Mouse (Mus musculus) frontal cortex, postnatal 36 days (tissue): ENCODE data around the gene Pcgf3.
"Not testable (repeated sequence)": the region's sequence is repeated elsewhere in the genome, so short reads cannot be mapped to it uniquely, and the experiment has no call there.

Source experiments
- DNase-seq, 2 experiments: peaks; one replicate each; pipeline ENCODE4 v3.0.0; 2022; ENCODE audit warnings: low spot score in 2 of 2

Pcgf3 gene

DNA sequence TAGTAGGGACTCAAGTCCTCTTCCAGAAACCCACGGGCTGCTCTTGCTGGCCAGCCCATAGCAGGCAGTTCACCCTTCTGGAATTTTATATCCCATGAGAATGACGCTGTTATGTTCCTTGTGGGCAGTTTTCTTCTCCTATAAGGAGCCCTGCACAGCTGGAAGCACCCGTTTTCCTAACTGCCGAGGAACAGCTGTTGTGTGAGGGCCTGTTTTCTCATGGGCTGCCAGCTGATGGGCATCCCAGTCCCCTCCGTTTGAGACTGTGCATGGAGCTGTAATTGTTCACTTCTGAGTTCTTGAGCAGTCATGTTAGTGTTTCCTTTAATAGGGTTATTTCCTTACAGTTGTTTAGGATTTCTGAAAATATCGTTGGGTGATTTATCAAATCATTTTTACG, 8.6 kb downstream of the Pcgf3 start:
- DNase-seq = no peak

DNA sequence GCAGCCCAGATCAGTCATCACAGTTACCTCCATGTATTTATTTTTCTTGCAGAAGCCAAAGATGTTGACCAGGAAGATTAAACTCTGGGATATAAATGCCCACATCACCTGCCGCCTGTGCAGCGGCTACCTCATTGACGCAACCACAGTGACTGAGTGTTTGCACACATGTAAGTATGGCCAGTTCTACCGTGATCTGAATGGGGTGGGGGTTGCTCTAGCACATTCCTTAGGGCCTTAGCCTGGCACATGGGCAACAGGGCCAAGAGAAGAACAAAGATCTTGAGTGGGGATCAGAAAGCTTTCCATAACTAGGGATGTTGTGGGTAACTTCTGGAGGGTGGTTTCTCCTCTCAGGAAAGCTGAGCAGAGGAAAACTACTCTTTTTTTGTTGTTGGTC, 12.7 kb downstream of the Pcgf3 start:
- no peak for DNase-seq

DNA sequence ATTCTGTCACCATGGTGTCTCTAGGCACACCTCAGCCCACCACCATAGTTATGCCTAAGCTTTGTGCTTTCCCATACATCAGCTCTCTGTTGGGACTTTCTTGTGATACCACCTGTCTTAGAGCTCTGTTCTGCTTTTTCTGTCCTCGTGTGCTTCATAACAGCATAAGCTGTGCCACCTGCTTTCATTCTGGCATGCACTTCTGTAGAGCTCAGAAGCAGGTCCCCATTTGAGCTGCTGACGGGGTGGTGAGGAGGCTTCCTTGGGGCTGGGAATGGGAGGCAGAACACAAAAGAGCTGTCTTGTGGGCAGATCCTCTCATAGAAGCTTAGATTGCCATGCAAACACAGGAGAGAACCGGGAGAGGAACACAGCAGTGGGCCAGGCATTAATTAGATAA, 14.9 kb downstream of the Pcgf3 start:
- no peak for DNase-seq

DNA sequence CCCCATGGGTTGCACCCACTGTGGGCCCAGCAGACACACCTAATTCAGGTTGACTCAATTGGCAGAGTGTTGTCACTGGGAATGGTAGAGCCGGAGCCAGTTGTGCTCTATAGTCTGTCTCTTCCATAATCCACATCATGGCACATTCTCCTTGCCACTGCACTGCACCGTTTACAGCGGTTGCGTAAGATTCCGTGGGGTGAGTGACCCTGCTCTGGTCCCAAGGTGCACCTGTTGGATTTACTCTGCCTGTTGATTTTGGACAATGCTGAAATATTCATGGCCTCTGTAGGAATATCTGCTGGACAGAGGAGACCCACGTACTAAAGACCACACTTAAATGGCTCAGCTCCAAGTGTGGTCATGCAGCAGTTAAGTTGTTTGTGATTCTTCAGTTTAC, 22.0 kb downstream of the Pcgf3 start:
- no peak for DNase-seq

DNA sequence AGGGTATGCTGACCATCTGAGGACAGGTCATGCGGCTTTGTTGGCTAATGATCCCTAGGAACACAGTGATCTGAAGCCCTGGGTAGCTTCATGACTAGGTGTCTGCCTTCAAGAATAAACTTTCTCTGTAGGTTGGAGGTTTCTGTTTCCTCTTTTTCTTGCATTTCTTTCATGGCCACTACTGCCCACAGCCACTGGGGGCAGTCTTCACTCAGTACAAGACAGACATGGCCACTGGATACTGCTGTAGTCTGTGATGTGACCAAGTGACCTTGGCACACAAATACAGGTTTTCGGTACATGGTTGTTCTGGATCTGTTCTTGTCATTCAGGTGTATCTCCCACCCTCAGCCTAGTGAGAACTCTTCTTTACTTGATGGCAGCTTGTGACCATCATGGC, 24.2 kb downstream of the Pcgf3 start:
- no peak for DNase-seq

DNA sequence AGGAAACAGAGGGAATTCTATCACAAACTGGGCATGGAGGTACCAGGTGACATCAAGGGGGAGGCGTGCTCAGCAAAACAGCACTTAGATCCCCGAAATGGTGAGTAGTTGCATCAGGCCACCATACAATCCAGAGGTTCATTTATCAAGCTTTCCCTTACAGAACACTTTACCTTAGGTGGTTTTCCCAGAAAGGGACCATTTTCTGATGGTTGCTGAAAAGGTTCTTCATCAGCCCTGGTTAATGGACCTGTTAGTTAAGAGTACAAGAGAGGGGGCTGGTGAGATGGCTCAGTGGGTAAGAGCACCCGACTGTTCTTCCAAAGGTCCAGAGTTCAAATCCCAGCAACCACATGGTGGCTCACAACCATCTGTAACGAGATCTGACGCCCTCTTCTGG, 25.1 kb downstream of the Pcgf3 start:
- DNase-seq = not testable (repeated sequence)

DNA sequence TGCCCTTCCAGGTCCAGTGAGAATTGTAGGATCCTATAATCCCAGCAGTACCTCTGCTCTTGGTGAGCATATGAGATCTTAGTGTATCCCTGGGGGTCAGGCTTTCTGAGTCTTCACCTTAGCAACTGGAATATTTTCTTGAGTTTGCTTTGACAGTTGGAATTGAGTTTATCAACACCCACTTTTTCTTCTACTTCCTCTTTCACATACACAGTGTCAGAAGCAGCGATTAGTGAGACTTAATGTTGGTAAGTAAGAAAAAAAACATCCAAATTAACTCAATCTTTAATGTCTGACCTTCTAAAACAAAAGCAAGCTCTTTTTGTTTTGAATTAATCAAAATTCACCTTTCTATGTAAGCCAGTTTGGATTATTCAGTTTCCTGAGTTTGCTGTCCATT, 40.5 kb downstream of the Pcgf3 start:
- no peak for DNase-seq

DNA sequence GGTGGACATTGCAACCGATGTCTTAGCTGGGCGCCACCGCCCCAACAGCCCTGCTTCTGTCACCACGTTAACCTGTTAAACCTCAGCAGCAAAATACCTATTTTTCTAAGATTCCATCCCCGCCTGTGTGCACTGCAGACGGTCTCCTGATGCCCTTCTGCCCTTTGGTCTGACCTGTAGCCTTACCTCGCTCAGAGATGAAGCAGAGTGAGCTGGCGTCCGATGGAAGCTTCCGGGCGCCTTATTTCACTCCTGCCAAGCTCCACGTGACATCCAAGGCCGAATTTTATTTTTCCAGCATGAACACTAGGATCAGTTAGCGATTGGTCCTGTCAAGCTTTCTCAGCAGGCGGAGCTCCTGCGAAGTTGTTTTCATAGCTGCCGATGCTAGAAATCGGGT, 41.3 kb downstream of the Pcgf3 start:
- no peak for DNase-seq

DNA sequence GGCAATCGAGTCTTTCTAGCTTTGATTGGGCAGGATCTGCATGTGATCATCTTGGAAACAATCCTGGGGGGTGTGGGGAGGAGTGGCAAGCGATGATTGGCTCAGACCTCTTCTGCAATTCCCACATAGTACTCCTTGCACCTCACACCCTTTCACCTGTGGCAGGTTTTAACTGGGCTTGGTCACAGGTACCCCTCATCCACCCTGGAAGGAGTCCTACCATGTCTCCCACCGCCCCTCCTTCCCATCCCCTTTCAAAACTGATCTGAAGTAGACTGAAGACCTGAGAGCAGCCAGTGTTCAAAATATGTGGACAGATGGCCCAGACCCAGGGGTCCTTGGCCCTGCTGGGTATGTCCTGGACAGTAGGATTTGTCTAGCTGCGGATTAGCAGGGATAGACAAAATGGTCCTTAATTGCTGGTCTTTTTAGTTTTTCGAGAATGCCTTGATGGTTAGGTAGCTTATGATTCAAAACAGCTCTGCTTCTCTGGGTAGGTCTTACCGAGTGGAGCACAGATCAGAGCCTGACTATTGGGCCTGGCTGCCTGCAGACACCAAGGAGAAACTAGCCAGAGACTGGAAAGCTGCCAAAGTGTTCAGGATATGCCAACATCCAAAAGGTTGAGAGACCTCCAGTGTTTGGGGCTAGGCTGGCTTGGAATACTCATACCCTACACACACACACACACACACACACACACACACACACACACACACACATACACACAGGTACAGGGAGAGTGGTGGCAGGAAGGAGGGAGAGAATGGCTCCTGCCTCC, 54.7 kb downstream of the Pcgf3 start:
- DNase-seq = no peak

DNA sequence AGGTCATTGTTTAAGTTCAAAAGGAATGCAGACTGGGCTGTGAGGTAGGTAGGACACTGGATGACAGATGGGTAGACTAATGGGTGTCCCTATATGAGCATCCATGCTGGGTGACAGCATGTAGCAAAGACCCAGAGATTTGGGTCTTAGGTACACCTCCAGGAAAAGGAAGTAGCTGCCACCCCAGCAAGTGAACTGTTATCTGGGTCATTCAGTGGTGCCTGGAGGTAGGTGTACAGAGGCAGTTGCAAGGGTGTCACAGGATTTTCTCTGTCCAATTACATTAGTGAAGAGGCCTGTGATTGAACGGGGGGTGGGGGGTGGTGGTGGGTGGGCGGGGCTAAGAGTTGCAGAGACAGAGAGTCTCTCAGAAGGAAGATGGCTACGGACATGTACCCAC, 55.6 kb downstream of the Pcgf3 start:
- no peak for DNase-seq

DNA sequence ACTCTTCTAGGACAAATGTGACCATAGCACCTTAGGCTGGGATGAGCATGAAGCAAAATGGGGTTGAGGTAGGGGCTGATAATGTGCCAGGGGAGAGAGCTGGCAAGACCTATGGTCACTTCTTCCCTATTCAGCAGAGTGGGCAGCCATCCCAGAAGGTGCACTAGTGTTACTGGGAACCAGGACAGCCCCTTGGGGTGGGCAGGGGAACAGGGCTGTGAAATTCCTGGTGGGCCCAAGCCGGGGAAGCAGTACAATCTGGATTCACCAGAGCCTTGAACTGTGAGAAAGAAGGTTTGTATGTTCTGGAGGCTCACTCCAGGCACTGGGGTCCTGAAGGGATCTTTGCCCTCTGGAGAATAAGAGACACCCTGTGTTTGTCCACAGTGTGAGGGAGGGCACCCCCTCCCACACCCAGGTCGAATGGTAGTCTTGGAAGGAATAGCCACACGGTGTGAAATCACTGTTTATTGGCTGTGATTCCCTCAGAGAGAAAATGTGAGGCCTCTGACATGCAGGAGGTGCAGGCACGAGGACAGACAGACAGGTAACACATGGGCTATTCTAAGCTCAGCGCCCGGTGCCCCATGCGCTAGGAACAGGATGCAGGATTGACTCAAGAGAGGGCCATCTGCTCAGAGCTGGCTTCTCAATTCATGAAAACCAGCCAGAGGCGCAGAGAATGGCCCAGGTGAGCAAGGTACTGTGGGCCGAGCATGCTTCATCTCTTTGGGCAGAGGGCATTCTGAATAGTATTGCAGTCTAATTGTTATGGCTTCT, 57.3 kb downstream of the Pcgf3 start:
- DNase-seq = no peak

DNA sequence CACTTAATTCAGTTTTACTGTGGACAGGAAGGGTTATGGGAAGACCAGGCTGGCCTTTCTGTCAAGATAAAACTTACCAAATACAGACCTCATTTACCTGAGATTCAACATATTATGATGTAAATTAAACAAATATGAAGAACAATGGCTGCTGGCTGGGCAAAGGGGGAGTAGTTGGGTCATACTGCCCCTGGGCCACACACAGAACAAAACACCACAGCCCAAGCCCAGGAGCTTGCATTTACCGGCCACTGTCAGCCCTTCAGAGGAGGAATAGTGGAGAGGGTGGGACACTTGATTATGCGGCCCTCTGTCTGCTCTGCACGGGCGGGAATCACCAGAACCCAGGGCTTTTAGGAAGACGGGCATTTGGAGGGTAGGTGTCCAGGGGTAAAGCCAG, 57.9 kb downstream of the Pcgf3 start:
- DNase-seq = no peak

DNA sequence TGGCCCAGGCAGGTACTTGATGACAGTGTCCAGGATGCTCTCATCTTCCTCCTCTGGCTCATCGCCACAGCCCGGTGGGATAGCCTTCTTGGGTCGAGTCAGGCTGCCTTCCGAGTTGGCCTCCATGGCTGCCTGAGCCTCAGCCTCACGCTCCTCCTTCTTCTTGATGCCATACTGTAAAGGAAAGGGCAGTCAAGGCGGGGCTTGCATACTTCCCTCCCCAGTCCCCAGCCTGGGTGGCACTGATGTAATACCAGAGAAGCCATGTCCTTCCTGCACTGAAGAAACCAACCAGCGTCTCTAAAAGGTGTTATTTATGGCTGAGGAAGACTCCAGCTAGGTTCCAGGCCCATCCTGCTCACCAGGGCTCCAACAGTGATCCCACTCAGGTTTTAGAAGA, 59.1 kb downstream of the Pcgf3 start:
- DNase-seq = no peak

DNA sequence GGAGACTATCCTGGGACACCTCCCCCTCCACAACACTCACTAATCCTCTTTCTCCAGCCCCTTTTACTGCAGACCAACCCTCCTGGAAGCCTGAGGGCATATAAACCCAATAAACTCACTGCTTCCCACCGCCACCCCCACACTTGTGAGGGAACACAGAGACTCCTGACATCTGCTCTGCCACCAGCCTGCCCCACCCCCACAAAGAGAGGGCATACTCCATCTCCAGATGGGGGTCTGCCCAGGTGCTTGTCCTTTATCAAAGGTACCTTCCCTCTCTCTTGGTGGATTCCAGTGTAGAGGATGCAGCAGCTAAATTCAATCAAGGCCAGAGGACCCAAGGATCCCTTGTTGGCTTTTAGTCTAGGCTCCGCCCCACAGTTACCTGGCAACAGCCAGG, 60.0 kb downstream of the Pcgf3 start:
- DNase-seq = no peak

DNA sequence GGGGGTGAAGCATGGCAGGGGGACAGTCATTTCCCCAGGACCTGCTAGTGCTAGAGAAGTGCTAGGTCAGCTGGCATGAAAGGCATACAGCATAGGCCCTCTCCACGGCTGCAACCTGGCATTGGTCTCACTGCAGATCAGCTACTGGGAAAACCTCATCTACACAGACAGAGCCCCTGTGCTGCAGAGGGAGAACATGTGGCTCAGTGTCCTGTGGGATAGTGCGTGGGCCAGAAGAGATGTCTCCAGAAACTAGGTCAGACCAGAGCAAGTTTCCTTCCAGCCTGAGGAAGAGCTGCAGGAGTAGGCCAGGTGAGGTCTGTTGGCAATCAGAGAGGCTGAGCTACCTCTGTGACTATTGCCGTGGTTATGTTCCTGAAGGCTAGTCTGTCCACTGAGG, 60.9 kb downstream of the Pcgf3 start:
- DNase-seq = peak in 1 of 2 experiments; percentile 33

DNA sequence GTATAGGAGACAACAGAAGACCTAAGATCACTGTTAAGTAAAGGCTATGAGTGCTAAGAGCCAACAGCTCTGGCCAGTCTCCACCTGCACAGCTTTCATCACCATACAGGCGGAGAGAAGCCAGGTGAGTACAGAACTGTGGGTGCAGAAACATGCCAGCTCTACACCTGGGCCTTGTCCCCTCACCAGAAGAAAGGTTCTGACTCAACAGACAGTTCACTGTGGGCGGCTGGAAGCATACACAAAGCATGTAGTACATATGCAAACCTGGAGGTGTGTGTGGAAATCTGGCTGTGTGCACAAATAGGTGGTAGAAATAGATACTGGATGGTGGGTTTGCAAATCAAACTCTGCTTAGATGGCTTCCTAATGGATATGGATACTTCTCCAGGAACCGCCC, 61.6 kb downstream of the Pcgf3 start:
- DNase-seq = no peak

DNA sequence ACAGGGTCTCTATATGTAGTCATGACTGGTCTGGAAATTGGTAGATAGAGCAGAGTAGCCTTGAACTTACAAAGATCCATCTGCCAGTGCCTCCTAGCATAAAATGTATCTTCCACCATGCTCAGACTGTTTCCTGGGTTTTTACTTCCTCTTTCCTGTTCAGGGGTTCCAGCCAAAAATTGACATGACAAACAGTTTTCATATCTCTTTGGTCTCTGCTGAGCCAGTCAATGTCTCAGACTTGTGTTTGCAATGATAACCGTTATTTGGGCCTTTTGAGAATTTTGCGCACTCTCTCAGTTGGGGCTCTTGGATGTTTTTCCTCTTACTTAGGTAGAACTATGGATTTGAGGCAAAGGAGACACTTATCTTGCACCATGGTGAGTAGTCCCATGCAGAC, 73.2 kb downstream of the Pcgf3 start:
- DNase-seq = no peak

DNA sequence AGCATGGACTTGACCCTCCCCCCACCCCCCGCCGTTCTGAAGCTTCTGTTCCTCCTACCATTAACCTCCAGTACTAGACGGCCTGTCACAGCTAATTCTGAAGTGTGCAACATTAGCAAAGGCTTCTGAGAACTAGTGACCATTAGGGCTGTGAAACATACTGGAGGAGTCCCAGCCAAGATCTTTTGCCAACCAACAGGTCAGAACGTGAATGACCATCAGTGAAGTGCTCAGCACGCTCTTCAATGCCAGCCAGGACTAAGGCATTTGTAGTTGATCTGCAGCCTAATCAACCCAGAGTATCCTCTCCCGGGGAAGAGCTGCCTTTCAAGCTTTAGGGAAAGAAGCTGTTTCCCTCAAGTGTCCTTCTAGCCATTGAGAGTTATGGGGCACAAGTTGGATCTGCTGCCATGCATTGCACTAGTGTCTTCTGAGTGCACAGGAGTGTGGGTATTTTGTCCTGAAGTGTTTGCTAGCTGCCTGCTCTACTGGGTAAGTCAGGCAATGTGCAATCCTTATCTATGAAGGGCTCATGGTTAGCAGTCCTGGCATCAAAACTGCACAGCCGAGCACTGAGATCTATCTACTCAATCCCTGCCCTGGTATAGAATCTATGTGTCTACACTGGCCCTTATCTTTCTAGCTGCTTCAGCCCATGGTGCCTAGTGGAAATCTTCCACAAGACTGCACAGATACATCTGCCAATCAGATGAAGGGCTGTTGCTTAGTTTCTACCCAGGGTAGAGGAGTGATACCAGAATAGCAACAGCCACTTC, 82.7 kb downstream of the Pcgf3 start:
- DNase-seq = no peak

DNA sequence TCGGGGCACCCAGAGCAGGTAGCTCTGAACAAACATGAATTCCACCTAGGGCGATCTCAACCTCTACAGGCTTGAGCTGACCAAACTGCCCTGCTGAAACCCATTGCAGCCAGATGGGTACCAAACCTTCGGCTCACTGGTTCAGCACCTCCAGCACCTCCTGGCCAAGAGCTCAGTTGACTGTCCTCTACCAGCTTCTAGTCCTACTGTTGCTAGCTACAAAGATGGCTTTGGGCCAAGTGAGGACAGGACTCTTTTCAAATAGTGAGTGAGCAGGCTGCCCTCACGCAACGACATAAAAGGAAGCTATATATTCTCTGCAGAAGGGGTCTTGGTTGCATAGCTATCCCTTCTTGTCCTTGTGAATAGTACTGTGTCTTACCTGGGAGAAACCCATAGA, 86.6 kb downstream of the Pcgf3 start:
- no peak for DNase-seq

DNA sequence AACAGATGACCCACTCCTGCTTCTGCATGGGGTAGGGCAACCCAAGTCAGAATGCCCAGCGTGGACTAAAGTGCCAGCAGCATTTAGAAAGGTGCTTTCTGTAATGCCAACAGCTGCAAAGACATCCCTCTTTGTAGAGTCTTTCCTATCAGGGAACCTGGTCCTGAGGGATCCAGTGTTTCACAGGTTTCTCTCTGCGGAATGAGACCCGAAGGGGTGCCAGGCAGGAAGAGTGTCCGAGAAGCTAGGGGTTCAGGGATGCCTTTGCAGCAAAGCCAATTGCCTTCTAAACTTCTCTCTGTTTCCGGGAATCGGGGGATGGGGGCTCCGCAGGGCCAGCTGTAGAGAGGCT, 88.1 kb downstream of the Pcgf3 start:
- no peak for DNase-seq

DNA sequence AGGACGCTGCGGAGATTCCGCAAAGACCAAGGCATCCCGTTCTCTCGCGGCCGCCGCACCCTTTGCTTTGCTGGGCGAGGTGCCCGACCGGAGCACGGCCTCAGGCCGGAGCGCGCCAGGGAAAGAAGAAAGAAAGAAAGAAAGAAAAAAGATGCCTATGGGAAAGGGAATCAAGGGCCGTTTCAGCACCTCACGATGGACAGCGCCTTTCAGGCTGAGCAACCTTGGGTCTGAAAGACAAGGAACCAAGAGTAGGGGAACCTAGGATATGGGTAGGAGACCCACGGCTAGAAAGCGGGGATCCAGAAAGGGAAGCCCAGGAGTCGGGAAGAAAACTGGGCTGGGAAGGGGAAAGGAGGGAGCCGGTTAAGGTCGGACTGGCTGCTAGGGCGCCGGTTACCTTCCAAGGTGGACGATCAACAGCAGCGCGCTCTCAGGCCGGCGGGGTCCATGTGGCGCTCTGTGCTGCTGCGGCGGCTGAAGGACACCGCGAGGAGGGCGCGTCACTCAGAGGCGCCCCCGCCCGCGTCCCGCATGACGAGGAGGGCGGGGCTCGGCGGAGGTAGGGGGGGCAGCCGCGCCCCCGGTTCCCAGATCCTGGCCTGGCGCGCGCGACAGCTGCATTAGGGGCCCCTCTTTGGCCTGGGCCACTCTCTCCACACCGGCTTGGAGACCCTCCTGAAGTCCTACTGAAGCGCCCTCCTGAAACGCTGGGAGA, 88.6 kb downstream of the Pcgf3 start, which contains the start of gene Cplx1:
Gene Cplx1, minus strand, starts transcription at position 536 of the 718 bp plus-strand sequence.
- peak; percentile 74 to 75 for DNase-seq

DNA sequence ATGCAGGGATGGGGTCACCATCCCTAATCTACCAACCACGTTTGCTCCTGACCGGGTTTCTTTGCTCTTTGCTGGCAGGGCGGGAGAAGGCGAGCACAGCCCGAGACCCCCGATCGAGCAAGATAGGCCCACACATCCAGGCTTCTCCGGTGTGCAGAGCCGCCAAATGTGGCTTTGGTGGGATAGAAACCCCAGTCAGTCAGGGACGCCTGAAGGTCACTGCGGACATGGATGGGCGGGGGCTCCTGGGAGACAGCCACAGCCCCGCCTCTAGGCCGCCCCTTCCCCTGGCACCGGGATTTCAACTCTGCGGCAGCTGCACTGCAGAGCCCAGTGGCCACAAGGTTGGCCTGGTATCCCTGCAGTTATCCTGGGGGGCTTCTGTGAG, 89.2 kb downstream of the Pcgf3 start:
- DNase-seq = no peak
